Mouse (Mus musculus): ENCODE data around the gene Ptprcap. TPM values are rescaled to one million over a fixed set of nuclear protein-coding genes. Genes with fewer than 3 reads are reported as not detected.

Ptprcap gene
- total and polyA plus RNA-seq, 2 experiments from 2014 or later, result 0.28 to 0.38 TPM

GRCm38 (mm10) chr19:4143759-4144268, 9.6 kb upstream of the Ptprcap start, which contains the start of gene Cabp4:
Gene Cabp4 (minus strand): TSS chr19:4144033.
- no peak for TF ChIP-seq CTCF (IDR thresholded peaks at IDR 0.05)
- Histone ChIP-seq H3K9ac (replicated peaks; ENCODE audit: low read length, poor library complexity, severe bottlenecking) (no peak within 1 kb of the TSS), H3K4me1 (ENCODE audit: insufficient read depth, low read length) (no peaks in the 10 kb centered on the region), H3K36me3 (ENCODE audit: insufficient read depth, low read length) (no peaks in the 10 kb centered on the region), H3K9me3 (ENCODE audit: low read length) (no peaks in the 10 kb centered on the region), H3K27me3 (ENCODE audit: insufficient read depth, low read length) (no peaks in the 10 kb centered on the region), H3K4me2 (ENCODE audit: low read depth, low read length, poor library complexity, severe bottlenecking) (no peak within 1 kb of the TSS), H3K27ac (ENCODE audit: low read depth, low read length) (no peak within 1 kb of the TSS), H3K4me3 (ENCODE audit: low read depth, low read length) (no peak within 1 kb of the TSS)
- ATAC-seq (ENCODE audit: low FRiP score), result no peak
- DNase-seq (ENCODE audit: low spot score), result no peak
- 87% methylated on average over 7 of the region's 7 CpGs for WGBS

- Histone ChIP-seq H3K9ac (replicated peaks; ENCODE audit: low read length, poor library complexity, severe bottlenecking) (no peak overlapping the region), H3K4me1 (ENCODE audit: insufficient read depth, low read length) (peaks cover 7% of the 10 kb centered on the region; the same call in 1 of the 2 replicates), H3K9me3 (ENCODE audit: low read length) (no peaks in the 10 kb centered on the region), H3K27me3 (ENCODE audit: insufficient read depth, low read length) (no peaks in the 10 kb centered on the region), H3K4me2 (ENCODE audit: low read depth, low read length, poor library complexity, severe bottlenecking) (no peak overlapping the region), H3K27ac (ENCODE audit: low read depth, low read length) (no peak overlapping the region), H3K4me3 (ENCODE audit: low read depth, low read length) (no peak overlapping the region), H3K36me3 (ENCODE audit: insufficient read depth, low read length) (peaks cover under 1% of the 10 kb centered on the region; the same call in 1 of the 2 replicates)
- DNase-seq (ENCODE audit: low spot score), result no peak
- no peak for ATAC-seq (ENCODE audit: low FRiP score)
- WGBS, result 84% methylated on average over 16 of the region's 16 CpGs
- TF ChIP-seq CTCF (IDR thresholded peaks at IDR 0.05), result no peak
These were observed 8.6 kb upstream of the Ptprcap start for GRCm38 (mm10) chr19:4144550-4145498.

- TF ChIP-seq CTCF (IDR thresholded peaks at IDR 0.05), result no peak
- ATAC-seq (ENCODE audit: low FRiP score), result no peak
- Histone ChIP-seq H3K4me2 (ENCODE audit: low read depth, low read length, poor library complexity, severe bottlenecking) (no peak overlapping the region), H3K27me3 (ENCODE audit: insufficient read depth, low read length) (no peaks in the 10 kb centered on the region), H3K27ac (ENCODE audit: low read depth, low read length) (no peak overlapping the region), H3K9me3 (ENCODE audit: low read length) (no peaks in the 10 kb centered on the region), H3K36me3 (ENCODE audit: insufficient read depth, low read length) (peaks cover 7% of the 10 kb centered on the region), H3K4me3 (ENCODE audit: low read depth, low read length) (no peak overlapping the region), H3K4me1 (ENCODE audit: insufficient read depth, low read length) (peaks cover 7% of the 10 kb centered on the region; the same call in 1 of the 2 replicates), H3K9ac (replicated peaks; ENCODE audit: low read length, poor library complexity, severe bottlenecking) (no peak overlapping the region)
- DNase-seq (ENCODE audit: low spot score), result no peak
- 84% methylated on average over 5 of the region's 5 CpGs for WGBS
These were observed 7.5 kb upstream of the Ptprcap start for GRCm38 (mm10) chr19:4145936-4146335.

- Histone ChIP-seq H3K9ac (replicated peaks; ENCODE audit: low read length, poor library complexity, severe bottlenecking) (no peak overlapping the region), H3K9me3 (ENCODE audit: low read length) (no peaks in the 10 kb centered on the region), H3K27me3 (ENCODE audit: insufficient read depth, low read length) (no peaks in the 10 kb centered on the region), H3K4me1 (ENCODE audit: insufficient read depth, low read length) (peaks cover 7% of the 10 kb centered on the region; the same call in 1 of the 2 replicates), H3K36me3 (ENCODE audit: insufficient read depth, low read length) (peaks cover 12% of the 10 kb centered on the region), H3K4me2 (ENCODE audit: low read depth, low read length, poor library complexity, severe bottlenecking) (no peak overlapping the region), H3K4me3 (ENCODE audit: low read depth, low read length) (no peak overlapping the region), H3K27ac (ENCODE audit: low read depth, low read length) (no peak overlapping the region)
- no peak for ATAC-seq (ENCODE audit: low FRiP score)
- TF ChIP-seq CTCF (IDR thresholded peaks at IDR 0.05), result no peak
- WGBS, result 63% methylated on average over 12 of the region's 12 CpGs
- DNase-seq (ENCODE audit: low spot score), result no peak
These were observed 6.9 kb upstream of the Ptprcap start for GRCm38 (mm10) chr19:4146366-4147021.

GRCm38 (mm10) chr19:4147022-4147405, 6.4 kb upstream of the Ptprcap start:
- ATAC-seq (ENCODE audit: low FRiP score) (no peak), DNase-seq (ENCODE audit: low spot score) (no peak)
- H3K36me3 ChIP-seq (ENCODE audit: insufficient read depth, low read length), result peaks cover 15% of the 10 kb centered on the region
- H3K9ac ChIP-seq (replicated peaks; ENCODE audit: low read length, poor library complexity, severe bottlenecking), result no peak overlapping the region
- H3K4me3 ChIP-seq (ENCODE audit: low read depth, low read length), result no peak overlapping the region
- H3K27ac ChIP-seq (ENCODE audit: low read depth, low read length), result no peak overlapping the region
- H3K9me3 ChIP-seq (ENCODE audit: low read length), result no peaks in the 10 kb centered on the region
- H3K27me3 ChIP-seq (ENCODE audit: insufficient read depth, low read length), result no peaks in the 10 kb centered on the region
- no peak for TF ChIP-seq CTCF (IDR thresholded peaks at IDR 0.05)
- H3K4me1 ChIP-seq (ENCODE audit: insufficient read depth, low read length), result peaks cover 7% of the 10 kb centered on the region; the same call in 1 of the 2 replicates
- 33% methylated on average over 3 of the region's 3 CpGs for WGBS
- no peak overlapping the region for H3K4me2 ChIP-seq (ENCODE audit: low read depth, low read length, poor library complexity, severe bottlenecking)

Measured in midbrain, postnatal 0 days (tissue).